Mouse (Mus musculus) lung, postnatal 0 days (tissue): ENCODE measurements at regions not wholly inside any gene's neighbourhood (a gene's known extent, or its start where the extent isn't known, plus 50 kb on each side); places are given as distances from the start of the nearest gene placed in this dataset.

ENCODE experiments used
- CTCF ChIP-seq: IDR thresholded peaks from 2 replicates; pipeline ENCODE4 v1.5.1; 2016; ENCODE audit warnings: antibody characterized with exemption, mild to moderate bottlenecking
- EP300 ChIP-seq: IDR thresholded peaks from 2 replicates; pipeline ENCODE4 v1.6.1; 2016; ENCODE audit warnings: antibody characterized with exemption, mild to moderate bottlenecking, control low read depth

DNA sequence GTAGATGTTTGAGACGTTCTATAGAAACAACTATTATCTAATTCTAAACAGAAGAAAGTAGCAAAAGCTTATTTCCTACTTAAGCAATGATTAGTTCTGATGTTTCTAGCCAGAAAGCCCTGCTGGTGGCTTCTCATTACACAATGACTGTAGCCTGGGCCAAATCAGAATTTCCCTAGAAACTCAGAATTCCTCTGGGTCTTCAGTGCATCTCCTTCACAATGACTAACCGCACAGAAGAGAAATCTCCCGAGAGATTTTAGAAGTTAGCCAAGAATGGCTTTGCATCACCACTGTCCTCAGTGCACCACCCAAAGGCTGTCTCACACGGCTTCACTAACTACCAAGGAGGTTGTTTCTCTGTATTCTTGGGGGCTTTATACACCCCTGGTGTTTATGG, 248.0 kb downstream of the Gm826 start:
- TF ChIP-seq CTCF (no peak), EP300 (no peak)
